Mouse (Mus musculus) left cerebral cortex, postnatal 4 days (tissue): ENCODE data around the gene Slc22a2. TPM values are rescaled to one million over a fixed set of nuclear protein-coding genes. Genes with fewer than 3 reads are reported as not detected.
"Not testable (repeated sequence)": the region's sequence is repeated elsewhere in the genome, so short reads cannot be mapped to it uniquely, and the experiment has no call there.

Experiments
- DNase-seq: peaks from one replicate; pipeline ENCODE4 v3.0.0-alpha.2; 2022
- intact Hi-C: fragments of 180-260 bp; cut with DNase I; formaldehyde crosslinking; loops from one replicate; pipeline ENCODE4 v1.15.1; 2025
- total RNA-seq, 2 experiments: library from RNA; stranded (reverse); gene quantifications; 2 replicates each; pipeline ENCODE4 v1.2.3; 2021

Gene Slc22a2
- total RNA-seq, 2 experiments from 2014 or later = 0.89 to 1.2 TPM

DNA sequence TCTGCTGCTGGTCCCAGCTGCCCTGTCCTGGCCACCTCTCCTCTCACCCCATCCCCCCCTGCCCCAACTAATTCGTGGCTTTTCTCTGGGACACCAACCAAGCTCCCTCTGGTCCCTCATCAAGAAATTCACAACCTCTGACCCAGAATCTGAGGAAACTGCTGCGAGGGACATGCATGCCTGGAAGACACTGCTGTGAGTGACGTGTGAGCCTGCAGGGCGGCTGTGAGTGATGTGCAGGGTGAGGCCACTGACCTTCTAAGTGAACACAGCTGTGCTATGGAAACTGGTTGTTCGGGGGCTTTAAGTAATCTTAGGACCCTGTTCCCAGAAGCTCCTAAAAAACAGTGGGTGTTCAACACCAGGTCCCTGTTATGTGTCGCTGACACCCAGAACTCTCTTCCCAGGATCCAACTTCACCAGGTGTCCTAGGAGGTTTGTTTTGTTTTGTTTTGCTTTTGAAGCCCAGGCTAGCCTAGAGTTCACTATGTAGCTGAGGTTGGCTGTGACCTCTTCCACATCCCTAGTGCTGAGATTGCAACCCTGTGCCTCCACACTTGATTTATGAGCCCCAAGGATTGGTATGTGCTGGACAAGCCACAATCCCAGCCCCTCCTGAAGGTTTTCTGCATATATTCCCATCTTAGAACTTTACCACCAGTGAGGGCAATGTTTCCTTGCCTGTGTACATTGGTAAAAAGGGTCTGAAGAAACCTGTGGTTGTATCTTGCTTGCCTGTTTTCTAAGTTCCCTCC is 47.2 kb downstream of the Slc22a2 start:
- intact Hi-C loops = no loop called here
- no peak for DNase-seq

DNA sequence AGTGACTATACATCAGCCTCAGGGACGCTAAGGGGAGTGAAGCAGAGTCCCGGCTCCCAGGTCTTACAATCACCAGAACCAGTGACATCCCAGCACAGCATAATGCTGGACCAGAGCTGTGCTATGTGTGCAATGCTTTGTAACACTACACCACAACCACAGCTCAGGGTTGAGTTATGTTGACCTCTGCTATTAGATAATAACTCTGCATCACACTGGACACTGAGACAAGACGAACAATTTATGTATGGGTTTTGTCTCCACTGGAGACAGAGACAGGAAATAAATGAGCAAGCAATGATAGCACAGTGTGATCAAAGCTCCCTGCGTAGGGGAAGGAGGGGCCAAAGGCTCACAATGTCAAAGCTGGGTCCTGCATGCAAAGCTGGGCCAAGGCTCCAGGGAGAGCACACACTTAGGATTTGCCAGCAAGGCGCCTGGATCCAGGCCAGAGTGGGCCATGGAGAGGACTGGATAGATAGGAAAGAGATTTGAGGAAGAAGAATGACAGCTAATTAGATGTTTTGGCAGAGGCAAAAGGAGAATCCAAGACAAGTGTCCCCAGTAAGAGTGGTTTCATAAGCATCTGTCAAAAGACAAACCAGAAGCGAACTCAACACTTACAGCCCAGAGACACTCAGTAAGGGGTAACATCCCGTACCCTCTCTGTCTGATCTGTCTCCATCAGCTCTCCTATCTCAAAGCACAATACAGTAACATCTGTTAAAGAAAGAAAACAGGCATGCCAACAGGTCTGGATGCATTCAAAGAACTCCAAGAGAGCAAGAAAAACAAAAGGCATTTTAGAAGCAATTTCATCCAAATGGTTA is 48.1 kb downstream of the Slc22a2 start:
- intact Hi-C loops = no loop called here
- DNase-seq = peak; percentile 56

DNA sequence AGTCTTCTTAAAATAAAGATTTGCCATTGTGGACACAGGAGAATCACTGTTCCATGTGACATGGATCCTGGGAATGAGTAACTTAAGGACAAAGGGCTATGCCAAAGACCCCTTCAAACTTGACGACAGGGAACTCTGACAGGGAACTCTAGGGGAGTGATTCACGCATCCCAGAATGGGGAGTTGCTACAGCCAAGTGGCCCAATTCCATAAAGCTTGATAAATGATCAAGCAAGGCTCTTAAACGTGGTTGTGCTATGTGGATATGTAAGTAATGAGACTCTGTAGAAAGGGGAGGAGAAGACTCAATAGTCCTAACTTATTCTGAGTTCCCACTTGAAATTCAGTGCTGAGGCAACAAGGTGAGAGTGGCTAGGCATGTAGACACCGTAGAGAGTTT is 50.9 kb downstream of the Slc22a2 start:
- no peak for DNase-seq
- intact Hi-C loops = no loop called here

DNA sequence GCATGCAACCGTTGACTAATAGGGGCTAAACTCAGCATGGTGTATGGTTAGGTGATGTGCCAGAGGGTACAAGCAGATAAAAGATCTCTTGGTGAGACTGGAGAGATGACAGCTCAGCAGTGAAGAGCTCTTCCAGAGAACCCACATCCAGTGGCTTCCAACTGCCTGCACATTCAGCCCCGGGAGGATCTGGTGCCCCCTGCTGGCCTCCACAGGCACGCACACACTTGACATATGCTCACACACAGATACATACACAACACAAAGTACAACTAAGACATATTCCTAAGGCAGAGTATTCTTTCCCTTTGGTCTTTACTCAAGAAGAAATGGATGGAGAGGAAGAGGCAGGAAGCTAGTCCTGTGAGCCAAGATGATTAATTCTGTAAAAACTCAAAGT is 55.7 kb downstream of the Slc22a2 start:
- DNase-seq = no peak
- intact Hi-C loops = no loop called here

DNA sequence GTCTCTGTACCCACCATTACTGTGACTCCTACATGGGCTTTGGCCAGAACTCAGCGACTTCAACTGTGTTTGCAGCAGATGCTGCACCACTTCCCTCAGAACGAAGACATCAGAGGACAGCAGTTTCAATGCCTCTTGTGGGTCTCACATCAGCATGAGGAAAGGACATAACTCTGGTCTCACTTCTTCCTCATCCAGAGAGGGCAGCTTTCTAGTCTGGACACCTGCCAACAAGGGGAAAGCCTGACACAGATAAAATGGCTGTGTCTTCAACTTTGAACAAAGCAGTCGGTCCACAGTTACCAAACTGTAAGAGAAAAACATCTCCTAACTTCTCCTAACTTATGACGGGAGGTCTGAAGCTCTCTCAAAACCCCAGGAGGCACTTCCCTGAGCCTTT is 57.2 kb downstream of the Slc22a2 start:
- intact Hi-C loops = no loop called here
- DNase-seq = no peak

DNA sequence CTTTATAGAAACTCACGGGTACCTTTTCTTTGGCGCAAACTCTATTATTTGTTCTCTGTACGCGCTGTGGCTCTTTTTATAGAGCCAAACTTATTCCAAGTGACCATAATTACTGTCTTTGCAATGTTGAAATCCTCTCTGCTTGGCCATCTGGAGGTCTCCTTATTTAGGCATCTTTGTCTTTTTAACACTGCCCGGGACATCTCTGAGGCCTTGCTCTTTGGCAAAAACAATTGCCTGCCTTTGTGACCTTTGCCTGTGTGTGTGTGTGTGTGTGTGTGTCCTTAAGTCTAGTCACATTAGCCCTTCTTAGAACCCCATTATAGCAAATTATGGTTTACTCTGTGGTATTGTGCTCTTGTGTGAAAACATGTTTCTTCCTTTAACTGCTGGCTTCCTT is 61.5 kb downstream of the Slc22a2 start:
- intact Hi-C loops = no loop called here
- DNase-seq = no peak

DNA sequence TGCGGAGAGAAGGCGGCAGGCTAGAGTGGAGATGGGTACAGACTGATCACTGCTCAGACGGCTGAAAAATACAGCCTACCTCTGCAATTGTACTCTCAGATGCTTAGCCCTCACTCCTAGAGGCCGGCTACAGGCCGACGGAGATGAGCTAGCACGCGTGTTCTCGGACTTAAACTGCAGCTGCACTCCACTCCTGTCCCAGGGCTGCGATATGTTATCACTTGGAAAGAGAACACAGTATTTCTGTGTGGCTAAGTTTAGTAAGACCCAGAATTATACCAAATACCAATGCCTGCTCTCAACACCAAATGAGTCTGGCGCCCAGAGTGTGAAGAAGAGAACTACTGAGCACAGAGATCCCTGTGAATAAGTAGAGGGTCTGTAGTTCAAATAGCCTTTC is 68.7 kb downstream of the Slc22a2 start:
- no peak for DNase-seq
- intact Hi-C loops = no loop called here

DNA sequence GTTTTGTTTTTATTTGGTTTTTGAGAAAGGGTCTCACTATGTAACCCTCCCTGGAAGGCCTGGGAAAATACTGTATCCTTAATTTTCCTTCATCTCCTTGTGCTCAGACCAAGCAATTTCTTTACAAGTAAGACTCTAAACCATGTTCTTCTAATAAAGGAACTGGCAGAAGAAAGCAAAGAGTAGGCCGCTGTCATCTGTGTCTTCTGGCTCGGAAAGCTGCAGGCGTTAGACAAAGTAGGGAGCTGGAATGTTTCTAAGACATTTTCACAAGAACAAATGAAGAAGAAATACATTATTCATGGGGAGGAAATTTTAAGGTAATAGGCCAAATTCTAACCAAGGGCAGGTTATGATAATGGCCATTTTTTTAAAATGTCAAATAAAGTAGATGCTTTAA is 70.1 kb downstream of the Slc22a2 start:
- DNase-seq = no peak
- intact Hi-C loops = no loop called here

DNA sequence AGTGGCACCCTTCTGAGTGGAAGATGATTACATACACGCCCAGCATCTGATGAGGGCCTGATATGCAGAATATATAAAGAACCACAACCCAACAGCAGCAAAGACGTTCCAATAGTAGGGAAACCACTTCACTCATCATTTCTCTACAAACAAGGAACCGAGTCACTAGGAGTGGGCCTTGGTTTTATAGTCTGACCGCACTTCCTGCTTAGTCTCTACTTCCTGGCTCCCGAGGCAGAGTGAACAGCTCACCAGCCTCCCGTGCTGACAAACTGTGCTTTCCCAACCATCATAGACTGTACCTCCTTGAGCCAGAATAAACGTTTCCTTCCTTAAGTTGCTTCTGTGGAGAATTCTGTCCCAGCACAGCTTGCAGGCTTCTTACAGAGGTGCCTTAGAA is 71.9 kb downstream of the Slc22a2 start:
- no peak for DNase-seq
- intact Hi-C loops = no loop called here

DNA sequence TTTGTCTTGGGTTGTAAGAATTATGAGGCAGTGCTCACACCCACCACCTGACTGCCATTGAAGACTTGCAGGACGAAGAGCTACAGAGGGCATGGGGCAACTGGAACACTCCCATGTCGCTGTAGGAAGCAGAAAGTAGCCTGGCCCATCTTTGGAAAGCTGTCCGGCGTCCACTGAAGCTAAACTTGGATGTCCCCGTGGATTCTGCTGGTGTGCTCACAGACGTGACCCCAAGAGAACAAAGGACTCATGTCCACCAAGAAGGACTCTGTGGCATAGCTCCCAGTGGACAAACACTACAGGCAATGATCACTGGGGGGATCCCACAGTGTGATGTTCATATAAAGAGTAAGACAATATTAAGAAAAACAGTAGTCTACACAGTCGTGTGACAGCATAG is 74.9 kb downstream of the Slc22a2 start:
- no peak for DNase-seq
- intact Hi-C loops = no loop called here

DNA sequence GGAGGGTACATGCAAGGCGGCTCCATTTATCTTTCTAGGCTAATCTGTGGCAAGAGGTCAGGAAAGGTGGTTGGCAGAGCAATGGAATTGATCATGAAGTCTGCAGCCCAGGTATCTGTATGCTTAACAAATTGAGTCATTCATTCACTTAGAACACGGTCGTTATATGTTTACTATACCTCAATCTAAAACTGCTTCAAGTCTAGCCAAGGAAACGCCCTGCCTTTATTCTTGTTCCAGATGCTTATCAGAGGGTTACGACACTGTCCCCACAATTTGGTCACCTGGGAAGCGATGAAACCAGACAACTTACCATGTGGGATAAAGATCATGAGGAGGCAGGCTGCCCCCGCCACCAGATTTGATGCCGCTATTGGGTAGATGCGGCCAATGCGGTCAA is 75.3 kb downstream of the Slc22a2 start:
- intact Hi-C loops = no loop called here
- DNase-seq = no peak

DNA sequence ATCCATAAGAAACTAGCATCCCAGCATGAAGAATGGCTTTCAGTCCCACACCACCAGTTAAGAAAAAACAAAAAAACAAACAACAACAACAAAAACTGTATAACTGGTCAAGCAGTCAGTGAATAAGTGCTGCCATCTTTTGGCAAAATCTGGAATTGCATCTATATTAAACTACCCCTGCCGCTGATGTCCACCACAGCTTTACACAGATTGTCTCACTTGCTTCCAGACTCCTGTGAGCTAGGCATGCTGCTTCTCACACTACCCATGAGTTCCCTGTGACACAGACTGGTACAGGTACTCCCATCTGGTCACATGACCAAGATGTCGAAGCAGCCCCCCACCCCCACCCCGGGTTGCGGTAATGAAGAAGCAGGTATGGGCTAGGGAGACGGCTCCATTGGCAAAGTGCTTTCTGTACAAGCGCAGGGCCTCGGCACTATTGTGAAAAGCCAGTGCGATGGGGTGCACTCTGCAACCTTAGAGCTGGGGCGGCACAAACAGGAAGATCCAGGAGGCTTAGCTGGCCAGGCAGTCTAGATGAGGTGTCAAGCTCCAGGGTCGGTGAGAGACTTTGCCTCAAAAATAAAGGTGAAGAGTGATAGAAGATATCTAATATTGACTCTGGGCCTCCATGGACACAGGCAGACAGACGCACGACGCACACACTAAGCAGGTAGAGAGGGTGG is 76.8 kb downstream of the Slc22a2 start:
- DNase-seq = no peak
- intact Hi-C loops = loop anchor here (2.0 kb wide), 1 partner anchor 244 kb away; no protein-coding TSS in a partner anchor

DNA sequence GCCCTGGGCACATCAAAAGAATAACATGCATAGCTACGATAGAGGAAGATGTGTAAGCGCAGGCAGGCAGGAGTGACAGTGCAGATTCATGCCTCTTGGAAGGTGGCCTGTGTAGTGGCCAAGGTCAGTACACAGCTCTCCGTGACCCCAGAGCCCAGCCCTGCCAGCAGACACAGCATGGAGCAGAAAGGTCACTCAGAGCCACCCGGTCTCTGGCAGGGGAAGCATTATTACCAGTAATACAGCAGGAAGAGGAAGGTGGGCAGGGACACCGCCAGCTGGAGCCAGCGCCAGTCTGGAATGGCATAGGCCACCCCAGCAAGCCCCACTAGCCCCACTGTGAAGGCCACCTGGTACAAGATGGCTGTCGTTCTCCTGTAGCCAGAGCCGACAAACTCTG is 80.2 kb downstream of the Slc22a2 start:
- intact Hi-C loops = no loop called here
- peak; percentile 62 for DNase-seq

DNA sequence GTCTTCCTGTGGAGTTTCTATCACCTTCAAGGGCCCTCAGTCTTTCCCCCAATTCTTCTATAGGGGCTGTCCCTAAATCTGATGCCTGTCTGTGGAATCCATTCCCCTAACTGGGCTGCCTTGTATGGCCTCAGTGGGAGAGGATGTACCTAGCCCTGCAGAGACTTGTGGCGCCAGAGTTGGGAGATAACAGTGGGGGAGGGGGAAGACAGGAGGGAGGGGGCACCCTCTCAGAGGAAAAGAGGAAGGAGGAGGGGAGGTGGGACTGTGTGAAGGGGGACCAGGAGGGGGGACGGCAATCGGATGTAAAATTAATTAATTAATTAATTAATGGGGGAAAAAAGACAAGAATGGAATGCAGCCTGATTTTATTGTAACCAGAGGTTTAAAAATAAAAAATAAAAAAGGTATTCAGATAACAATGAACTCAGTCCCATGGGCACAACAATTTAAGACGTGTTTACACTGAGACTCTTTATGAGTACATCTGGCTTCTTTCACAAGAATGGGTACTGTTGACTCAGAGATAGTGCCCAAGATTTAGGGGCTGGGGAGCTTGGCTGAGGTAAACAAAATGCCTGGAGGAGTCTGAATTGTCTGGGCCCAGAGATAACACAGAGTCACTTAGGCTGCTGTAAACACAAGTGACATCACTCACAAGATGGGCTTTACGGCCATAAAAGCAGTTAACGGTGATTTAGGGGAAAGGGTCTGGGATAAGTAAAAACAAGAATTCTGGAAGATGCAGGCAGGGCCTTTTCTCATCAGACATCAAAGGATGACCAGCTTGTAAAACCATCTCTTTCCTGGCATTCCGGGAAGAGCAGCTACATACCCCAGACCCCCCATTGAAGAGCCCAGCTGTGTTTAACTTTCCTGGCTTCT is 84.8 kb downstream of the Slc22a2 start:
- no peak for DNase-seq
- intact Hi-C loops = no loop called here

DNA sequence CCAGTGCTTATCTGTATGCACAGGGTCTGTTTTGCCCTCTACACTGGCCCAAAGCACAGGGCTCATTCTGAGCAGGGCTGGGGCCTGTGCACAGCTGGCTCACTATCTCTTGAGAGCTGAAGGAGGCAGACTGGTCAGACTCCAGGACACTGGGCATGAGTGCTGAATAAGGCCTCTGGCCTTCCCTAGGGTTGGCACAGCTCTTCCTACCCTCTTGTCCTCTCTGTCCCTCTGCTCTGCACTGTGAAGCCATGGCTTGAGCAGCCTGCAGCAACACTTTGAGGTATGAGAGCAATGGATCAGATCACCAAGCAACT is 85.4 kb downstream of the Slc22a2 start:
- intact Hi-C loops = no loop called here
- no peak for DNase-seq

DNA sequence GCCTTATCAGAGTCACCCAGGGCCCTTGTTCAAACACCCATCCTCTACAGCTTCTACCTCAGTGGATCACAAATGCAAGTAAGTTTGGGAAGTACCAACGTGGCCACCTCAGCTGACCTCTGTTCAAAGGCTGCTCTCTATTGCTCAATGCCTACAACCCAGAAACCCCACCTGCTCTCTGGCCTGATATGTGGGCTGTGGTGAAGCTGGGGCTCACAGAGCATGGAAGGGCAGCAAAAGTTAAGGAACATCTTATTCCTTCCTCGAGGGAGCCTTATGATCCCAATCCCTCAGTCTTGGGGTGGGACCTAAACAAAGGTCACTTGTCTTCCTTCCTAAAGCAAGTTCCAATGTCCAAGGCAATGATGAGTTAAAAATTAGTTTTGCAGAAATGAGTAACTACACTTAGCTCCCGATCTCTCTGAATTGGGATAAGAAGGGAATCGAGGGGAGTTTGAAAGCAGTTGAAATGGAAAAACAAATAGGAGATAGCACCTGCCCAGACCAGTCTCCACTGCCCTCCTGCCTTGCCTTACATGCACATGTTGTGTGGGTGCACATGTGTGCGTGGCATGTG is 87.2 kb downstream of the Slc22a2 start:
- intact Hi-C loops = no loop called here
- DNase-seq = no peak

DNA sequence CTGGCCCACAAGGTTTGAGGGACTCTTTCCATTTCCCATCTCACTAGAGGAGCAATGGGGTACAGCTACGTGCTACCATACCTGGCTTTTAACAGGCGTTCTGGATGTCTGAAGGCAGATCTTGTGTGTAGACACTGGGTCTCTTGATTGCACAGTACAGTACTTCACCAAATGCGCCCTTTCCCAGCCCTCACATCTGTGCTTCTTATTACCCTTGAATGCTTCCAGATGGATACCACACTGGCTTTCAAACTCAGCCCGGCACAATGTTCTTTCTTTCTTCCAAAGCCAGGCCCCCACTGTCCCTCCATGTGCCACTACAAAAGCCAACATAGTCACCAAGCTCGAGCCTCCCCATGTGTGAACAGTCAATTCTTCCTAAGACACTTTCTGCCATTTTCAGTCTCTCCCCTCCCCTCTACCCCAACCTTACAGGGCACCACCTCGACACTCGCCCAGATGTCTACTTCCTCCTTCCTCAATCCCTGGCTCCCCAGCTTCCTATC is 88.4 kb downstream of the Slc22a2 start:
- intact Hi-C loops = no loop called here
- no peak for DNase-seq

DNA sequence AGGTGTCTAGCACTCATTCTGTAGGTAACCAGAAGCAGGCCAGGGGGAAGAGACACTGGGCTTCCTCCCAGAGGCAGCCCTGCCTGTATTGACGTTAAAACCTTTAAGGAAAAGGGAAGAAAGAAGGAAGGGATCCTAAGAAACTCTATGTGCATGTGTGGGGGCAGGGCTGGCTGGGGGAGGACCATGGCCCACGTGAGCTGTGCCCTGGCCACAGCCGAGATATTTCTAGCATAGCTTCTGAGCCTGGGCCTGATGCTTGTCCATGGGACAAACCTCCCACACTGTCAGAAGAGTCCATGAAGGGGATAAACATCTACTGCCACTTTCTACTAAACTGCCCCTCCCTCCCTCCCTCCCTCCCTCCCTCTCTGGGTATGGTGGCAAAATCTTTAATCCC is 89.9 kb downstream of the Slc22a2 start:
- intact Hi-C loops = no loop called here
- no peak for DNase-seq

DNA sequence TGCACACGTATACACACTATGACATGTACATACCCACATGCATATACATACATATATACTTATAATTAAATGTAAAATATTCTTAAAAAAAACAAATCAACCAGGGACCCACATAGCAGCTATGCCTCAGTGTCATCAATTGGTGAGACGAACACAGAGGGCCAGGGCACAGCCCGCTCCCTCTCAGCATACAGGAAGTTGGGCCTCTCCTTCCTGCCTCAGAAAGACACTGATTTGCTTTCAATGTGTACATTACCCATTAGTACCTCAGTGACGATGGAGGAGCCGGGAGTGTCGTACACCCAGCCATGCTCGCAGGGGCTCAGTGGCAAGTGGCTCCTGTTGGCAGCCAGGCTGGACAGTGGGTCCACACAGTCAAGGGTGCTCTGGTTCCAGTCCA is 91.0 kb downstream of the Slc22a2 start:
- intact Hi-C loops, DNase-seq: not testable (repeated sequence)

DNA sequence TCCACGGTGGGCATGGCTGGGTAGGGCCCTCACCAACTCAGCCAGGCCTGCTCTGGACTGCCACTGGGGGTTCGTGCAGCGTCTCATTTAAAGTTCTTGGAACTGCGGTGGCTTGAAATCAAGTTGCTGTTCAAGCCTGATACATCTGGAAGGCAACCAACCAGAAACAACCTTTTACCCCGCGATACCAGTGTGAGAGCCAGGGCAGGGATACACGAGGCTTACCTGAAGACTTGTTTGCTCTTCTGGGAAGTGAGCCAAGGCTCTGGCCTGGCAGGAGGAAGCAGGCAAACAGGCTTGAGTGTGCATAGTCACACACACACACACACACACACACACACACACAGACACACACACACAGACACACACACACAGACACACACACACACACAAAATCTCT is 91.7 kb downstream of the Slc22a2 start, which contains the start of gene Slc22a1:
Gene Slc22a1 (minus strand): TSS at position 184 of the 400 bp plus-strand sequence.
- DNase-seq = no peak
- intact Hi-C loops = no loop called here
